Mouse (Mus musculus) megakaryocyte-erythroid progenitor cell, adult 5-6 weeks (primary cell): ENCODE results near the gene Strbp. TPM values are rescaled to one million over a fixed set of nuclear protein-coding genes. Genes with fewer than 3 reads are reported as not detected.
A peak's percentile ranks its signal among the peaks of the same experiment; 100 is the strongest.

Experiments
- ATAC-seq: replicated peaks from 2 replicates; pipeline ENCODE4 v1.8.0; 2016; ENCODE audit warnings: mild to moderate bottlenecking, inconsistent platforms; ENCODE audit not compliant: severe bottlenecking, poor library complexity, low FRiP score, low TSS enrichment
- total RNA-seq, 2 experiments: library from RNA; stranded (forward) in 1 of 2; stranded (reverse) in 1 of 2; fragments of 200-1000, 215-1000 nt in 1 of 2; fragments of >200 nt in 1 of 2; fragmentation: Nextera tagmentation in 1 of 2; gene quantifications; 2 replicates each; pipeline ENCODE4 v1.2.3; 2014 to 2017

The Strbp gene
- total RNA-seq, 2 experiments from 2014 or later, result 61.7 to 82.5 TPM

- ATAC-seq, result no peak
Measured at GRCm38 (mm10) chr2:37708835-37709234, 5.2 kb upstream of the Strbp start.

DNA sequence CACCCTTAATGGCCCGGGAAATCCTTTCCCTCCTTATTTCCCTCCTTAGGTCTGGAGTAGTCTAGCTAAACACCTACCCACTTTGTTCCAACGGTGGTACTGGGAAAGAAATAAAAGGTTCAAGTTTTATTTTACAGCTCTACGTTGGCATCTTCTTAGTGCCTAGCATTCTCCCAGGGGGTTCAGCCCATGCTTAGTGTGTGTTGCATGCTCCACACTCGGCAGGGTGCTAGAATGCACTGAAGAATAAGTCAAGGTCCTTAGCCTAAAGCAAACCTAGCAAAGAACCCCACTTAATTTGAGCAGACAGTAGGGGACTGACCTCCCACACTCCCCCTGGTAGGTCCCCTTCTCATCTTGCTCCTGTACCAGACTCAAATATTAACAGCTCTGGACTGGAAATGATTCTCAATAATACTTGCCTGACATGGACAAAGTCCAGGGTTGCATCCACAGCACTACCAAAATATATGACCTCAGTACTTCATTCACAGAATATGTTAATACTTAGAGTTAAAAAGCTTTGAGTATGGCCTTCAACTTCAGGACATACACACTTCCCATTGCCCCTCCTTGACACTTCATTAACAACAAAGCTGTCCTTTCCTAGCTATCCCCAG lies 592 bp upstream of the Strbp start:
- no peak for ATAC-seq

DNA sequence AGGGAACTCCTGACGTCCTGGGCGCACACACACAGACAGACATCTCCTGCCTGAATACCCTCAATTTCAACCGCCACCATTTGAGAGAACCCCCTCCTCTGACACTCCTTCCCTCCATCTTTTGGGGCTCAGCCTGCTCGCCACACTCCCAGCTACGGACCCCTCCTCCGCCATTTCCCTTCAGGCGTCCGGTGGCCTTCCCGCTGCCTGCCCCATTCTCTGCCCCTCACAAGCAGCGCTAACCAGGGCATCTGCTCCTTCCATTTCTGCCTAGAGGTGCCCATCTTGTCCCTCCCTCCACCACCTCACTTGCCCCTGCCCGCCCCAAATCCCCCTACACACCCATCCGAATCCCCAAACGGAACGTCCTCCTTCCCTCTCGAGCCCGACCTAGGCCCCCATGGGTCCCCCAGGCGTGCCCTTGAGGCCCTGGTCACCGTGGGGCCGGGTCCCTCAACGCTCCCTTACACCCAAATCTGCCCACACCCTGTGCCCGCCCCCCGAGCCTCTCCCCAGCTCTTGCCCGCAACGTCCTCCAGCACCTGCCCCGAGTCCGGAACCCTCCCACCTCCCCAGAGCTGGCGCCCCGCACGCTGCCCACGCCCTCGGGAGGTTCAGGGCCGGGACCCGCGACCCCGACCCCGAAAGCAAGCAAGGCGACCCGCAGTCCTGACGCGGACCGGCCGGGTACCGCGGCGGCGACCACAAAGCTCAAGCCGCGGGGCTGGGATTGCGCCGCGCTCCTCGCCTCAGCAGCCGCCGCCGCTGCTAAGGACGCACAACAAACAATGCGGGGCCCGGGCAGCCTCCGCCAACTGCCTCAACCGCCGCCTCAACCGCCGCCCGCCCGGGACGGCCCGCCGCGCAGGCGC lies 1.1 kb downstream of the Strbp start:
- peak; percentile 32 for ATAC-seq

- no peak for ATAC-seq
Measured at GRCm38 (mm10) chr2:37689064-37689615, 14.5 kb downstream of the Strbp start.

DNA sequence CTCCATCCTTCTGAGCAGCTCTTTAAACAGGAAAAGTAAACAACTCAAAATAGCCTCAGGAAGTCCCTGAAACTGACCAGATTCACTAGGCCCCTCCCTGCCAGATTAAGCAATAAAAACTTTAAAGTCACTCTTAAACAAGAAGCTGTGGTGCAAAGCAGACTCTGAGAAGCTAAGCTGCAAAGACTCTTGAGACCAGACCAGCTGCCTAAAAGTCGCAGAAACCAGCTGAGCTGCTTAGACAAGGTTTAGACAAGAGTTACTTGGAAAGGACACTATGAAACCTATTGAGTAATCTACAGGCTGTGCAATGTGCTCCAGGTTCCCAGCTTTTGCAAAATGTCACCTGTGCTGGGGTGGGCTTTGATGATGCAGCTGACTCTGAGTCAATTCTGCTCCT lies 16.6 kb downstream of the Strbp start:
- ATAC-seq, result no peak

DNA sequence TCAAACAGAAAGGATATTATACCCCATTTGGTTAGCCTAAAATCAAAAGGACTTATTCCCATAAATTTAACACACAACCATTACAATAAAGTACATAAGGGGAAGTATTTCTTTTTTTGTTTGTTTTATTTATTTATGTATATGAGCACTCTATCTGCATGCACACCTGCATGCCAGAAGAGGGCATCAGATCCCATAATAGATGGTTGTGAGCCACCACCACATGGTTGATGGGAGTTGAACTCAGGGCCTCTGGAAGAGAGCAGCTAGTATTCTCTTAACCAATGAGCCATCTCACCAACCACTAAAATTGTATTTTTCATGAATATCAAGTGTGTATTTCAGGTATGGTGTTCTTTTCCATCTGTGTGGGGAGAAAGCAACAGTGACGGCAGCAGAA lies 18.8 kb downstream of the Strbp start:
- ATAC-seq, result no peak

DNA sequence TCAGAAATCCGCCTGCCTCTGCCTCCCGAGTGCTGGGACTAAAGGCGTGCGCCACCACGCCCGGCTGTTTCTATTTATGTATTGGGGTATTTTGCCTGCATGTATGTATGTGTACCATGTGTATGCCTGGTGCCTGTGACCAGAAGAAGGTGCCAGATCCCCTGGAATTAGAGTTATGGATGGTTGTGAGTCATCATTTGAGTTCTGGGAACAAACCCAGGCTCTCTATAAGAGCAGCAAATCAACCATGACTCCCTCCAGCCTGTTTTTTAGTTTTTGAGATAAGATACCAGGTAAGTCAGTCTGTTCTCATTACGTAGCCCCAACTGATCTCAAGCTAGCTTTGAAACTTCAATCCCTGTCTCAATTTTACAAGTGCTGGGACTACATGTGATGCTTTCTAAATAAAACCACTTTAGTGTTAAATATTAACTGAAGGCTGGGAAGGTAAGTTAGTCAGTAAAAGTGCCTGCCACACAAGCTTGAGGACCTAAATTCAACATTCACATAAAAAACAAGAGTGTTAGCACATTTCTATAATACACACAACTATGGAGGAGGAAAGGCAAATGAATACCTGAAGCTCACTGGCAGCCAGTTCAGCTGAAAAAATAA lies 21.4 kb downstream of the Strbp start:
- ATAC-seq, result no peak

DNA sequence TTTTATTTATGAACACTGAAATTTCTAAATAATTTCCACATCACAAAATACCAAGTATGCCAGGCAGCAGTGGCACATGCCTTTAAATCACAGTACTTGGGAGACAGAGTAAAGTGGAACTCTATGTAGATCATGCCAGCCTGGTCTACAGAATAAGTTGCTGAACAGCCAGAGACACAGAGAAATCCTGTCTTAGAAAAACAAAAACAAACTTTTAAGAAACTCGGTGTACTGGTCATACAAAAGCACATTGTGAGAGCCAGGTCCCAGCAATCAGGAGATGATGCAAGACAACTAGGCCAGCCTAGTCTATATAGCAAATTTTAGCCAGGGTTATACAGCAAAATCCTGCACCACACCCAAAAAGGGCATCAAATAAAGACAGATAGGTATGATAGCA lies 52.6 kb downstream of the Strbp start:
- no peak for ATAC-seq

- ATAC-seq, result no peak
Measured at GRCm38 (mm10) chr2:37649590-37649989, 54.1 kb downstream of the Strbp start.

- no peak for ATAC-seq
Measured at GRCm38 (mm10) chr2:37648966-37649365, 54.7 kb downstream of the Strbp start.

DNA sequence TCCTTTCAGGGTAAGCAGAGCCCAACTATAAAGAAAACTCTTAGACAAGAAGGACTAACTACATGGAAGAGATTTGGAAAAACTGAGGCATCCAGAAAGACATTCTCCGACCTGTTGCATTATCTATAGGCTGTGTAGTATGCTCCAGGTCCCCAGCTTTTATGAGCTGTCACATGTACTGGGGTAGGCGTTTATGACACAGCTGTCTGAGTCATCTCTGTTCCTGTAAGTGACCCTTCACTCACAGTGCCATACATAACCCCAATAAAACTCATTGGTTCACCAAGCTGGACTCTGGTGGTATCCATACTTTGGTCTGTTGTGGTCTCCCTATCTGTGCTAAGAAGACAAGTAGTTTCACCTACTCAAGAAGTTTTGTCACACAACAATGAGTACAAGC lies 80.3 kb downstream of the Strbp start:
- no peak for ATAC-seq

GRCm38 (mm10) chr2:37587919-37588318 lies 115.7 kb downstream of the Strbp start:
- ATAC-seq, result no peak

GRCm38 (mm10) chr2:37578185-37578584 lies 125.5 kb downstream of the Strbp start:
- no peak for ATAC-seq

DNA sequence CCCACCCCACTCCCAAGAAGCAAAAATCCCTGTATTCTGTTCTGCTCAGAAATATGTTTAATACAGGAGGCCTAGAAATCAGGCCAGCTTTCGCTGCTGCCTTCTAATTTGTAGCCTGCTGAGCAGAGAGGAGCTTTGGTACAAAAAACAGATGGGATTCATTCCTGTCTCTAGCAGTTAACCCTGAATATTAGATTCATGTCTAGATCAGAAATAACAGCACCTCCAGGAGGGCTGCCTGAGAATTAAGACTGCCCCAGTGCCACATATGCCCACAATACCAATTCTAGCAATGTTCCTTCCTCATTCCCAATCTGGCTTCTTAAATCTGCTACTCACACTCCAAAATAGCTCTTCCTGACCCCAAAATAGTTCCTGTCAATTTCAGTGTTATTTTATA lies 127.0 kb downstream of the Strbp start:
- ATAC-seq, result no peak

DNA sequence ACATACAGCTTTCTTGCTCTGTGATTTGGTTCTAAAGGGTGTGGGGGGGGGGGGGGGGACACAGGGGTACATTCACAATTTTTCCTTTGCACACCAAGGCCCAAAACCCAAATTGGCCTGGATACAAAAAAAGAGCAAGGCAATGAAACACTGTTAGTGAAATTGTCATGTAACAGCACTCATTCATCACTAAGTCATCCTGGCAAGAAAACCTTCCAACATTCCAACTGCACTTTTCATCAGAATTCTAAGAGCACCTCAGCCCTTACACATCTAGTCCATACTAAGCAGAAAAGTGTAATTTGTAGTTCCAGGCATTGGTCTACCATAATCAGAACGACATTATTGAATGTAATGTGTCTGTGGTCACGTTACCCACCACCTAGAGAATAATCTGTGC lies 131.5 kb downstream of the Strbp start:
- no peak for ATAC-seq

- ATAC-seq, result no peak
Measured at GRCm38 (mm10) chr2:37570703-37571102, 133.0 kb downstream of the Strbp start.

- ATAC-seq, result no peak
Measured at GRCm38 (mm10) chr2:37569888-37570287, 133.8 kb downstream of the Strbp start.

GRCm38 (mm10) chr2:37566035-37566434 lies 137.6 kb downstream of the Strbp start:
- ATAC-seq, result no peak

GRCm38 (mm10) chr2:37565579-37565978 lies 138.1 kb downstream of the Strbp start:
- ATAC-seq, result peak; percentile 83

DNA sequence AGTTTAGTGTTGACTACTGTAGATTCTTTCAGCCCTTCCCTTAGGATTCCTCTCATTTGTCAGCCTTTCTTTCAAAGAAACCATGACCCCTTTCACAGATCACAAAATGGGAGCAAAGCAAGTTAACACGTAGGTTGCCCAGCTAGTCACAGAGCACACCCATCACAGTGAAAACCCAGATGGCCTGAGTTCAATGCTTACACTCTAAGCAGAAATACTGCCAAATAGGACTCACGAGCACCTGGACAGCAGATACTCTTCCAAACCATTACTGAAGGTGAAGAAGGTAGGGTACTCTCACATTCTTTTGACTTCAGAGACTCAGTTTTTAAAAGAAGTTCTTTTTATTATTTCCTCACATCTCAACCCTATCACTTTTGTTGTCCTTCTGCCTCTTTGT lies 147.3 kb downstream of the Strbp start:
- no peak for ATAC-seq
